Mouse (Mus musculus) lung, embryonic 16.5 days (tissue): ENCODE data around the gene Itpk1. TPM values are rescaled to one million over a fixed set of nuclear protein-coding genes. Genes with fewer than 3 reads are reported as not detected.

Experiments
- ATAC-seq: fragments of 200-750 bp; cut with Nextera tagmentation; 2 replicates; pipeline ENCODE4 v1.8.0; 2017; ENCODE audit warnings: low read depth, mild to moderate bottlenecking, moderate library complexity
- H3K27ac ChIP-seq: fragments of 300-500 bp; sonication (generic); 2 replicates; pipeline ENCODE4 v1.5.1; 2014; ENCODE audit warnings: mild to moderate bottlenecking, control low read depth, low read length
- H3K27me3 ChIP-seq: fragments of 300-500 bp; sonication (generic); 2 replicates; pipeline ENCODE4 v1.6.1; 2014; ENCODE audit warnings: low read depth, low read length, mixed read lengths; ENCODE audit not compliant: control insufficient read depth, insufficient read depth
- H3K36me3 ChIP-seq: fragments of 300-500 bp; sonication (generic); 2 replicates; pipeline ENCODE4 v1.6.1; 2014; ENCODE audit warnings: low read length; ENCODE audit not compliant: control insufficient read depth, insufficient read depth
- H3K4me1 ChIP-seq: fragments of 300-500 bp; sonication (generic); replicated peaks from 2 replicates; pipeline ENCODE4 v1.6.1; 2014; ENCODE audit warnings: low read length, mixed read lengths; ENCODE audit not compliant: control insufficient read depth, insufficient read depth
- H3K4me2 ChIP-seq: fragments of 300-500 bp; sonication (generic); 2 replicates; pipeline ENCODE4 v1.6.1; 2014; ENCODE audit warnings: low read depth, low read length, control low read depth
- H3K4me3 ChIP-seq: fragments of 300-500 bp; sonication (generic); 2 replicates; pipeline ENCODE4 v1.5.1; 2014; ENCODE audit warnings: mild to moderate bottlenecking, low read length, control low read depth
- H3K9ac ChIP-seq: fragments of 300-500 bp; sonication (generic); 2 replicates; pipeline ENCODE4 v1.6.1; 2014; ENCODE audit warnings: low read length, control low read depth
- H3K9me3 ChIP-seq: fragments of 300-500 bp; sonication (generic); 2 replicates; pipeline ENCODE4 v1.6.1; 2016; ENCODE audit warnings: low read length; ENCODE audit not compliant: control insufficient read depth
- WGBS: fragments of 180-500 bp; shearing (Covaris S2); extraction: QIAGEN DNeasy Blood & Tissue Kit; methylation state at CpG from one replicate; pipeline ENCODE4 v1.1.7; 2014; 5-methylcytosine and 5-hydroxymethylcytosine counted together
- polyA plus RNA-seq: library from polyadenylated mRNA; unstranded; fragments of >200 nt; fragmentation: Nextera tagmentation; extraction: Ambion mirVana; gene quantifications from 2 replicates; pipeline ENCODE4 v1.2.1, GENCODE M21; 2015

Itpk1 gene
- polyA plus RNA-seq, 1 experiment from 2014 or later: 10.6 TPM

GRCm38 (mm10) chr12:102719552-102720315 is 15.0 kb upstream of the Itpk1 start:
- H3K4me2 ChIP-seq: 0 out of 2 replicates have a peak overlapping the region, but pooled peaks have one; percentile 16

DNA sequence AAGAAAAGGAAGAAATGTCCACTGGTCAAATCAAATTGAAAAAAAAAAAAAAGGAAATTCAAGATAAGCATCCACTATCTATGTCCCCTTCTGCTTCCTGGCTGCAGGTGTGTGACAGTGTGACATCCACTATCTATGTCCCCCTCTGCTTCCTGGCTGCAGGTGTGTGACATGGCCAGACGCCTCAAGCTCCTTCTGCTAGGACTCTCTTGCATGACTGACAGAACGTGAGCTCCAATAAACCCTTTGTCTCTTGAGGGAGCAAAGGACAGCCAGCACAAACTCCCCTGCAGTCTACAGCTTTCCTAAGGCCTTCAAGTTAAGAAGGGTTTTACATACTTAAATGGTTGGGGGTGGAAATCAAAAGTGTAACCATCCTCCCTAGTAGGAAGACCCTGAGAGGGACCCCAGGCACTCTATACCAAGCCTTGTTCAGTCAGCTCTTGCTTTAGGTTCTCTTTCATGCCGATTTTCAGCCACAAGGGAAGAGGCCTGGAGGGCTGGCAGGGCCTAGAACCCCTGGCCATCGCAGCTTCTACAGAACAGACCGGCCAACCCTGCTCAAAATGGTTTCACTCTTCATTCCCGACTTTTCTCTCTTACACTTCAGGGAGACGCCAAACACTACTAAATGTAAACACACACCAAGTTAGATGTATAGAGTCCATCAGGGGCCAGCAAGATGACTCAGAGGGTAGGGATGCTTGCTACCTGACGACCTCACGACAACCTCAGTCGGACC is 10.1 kb upstream of the Itpk1 start:
- no peak overlapping the region for H3K4me3 ChIP-seq
- ATAC-seq: no peak
- no peaks in the 10 kb centered on the region for H3K36me3 ChIP-seq
- H3K9ac ChIP-seq: no peak overlapping the region
- H3K4me2 ChIP-seq: no peak overlapping the region
- H3K4me1 ChIP-seq: no peaks in the 10 kb centered on the region
- no peaks in the 10 kb centered on the region for H3K27me3 ChIP-seq
- H3K9me3 ChIP-seq: no peaks in the 10 kb centered on the region
- whole genome bisulfite sequencing: 71% methylated on average over 10 of the region's 10 CpGs
- no peak overlapping the region for H3K27ac ChIP-seq

More at GRCm38 (mm10) chr12:102719552-102720315, 15.0 kb upstream of the Itpk1 start:
- Histone ChIP-seq H3K9ac (no peak overlapping the region), H3K4me1 (no peaks in the 10 kb centered on the region), H3K27ac (no peak overlapping the region), H3K36me3 (no peaks in the 10 kb centered on the region), H3K9me3 (no peaks in the 10 kb centered on the region), H3K4me3 (no peak overlapping the region), H3K27me3 (no peaks in the 10 kb centered on the region)
- peak; percentile 52; the same call in 1 of the 2 replicates for ATAC-seq
- WGBS: 21% methylated on average over 13 of the region's 13 CpGs

GRCm38 (mm10) chr12:102714116-102714515 is 9.4 kb upstream of the Itpk1 start:
- Histone ChIP-seq H3K4me1 (no peaks in the 10 kb centered on the region), H3K27me3 (no peaks in the 10 kb centered on the region), H3K4me3 (no peak overlapping the region), H3K36me3 (no peaks in the 10 kb centered on the region), H3K27ac (no peak overlapping the region), H3K9me3 (no peaks in the 10 kb centered on the region), H3K4me2 (no peak overlapping the region), H3K9ac (no peak overlapping the region)
- ATAC-seq: no peak
- 69% methylated on average over 2 of the region's 2 CpGs for WGBS

GRCm38 (mm10) chr12:102713153-102713865 is 8.6 kb upstream of the Itpk1 start:
- H3K4me2 ChIP-seq: no peak overlapping the region
- ATAC-seq: no peak
- no peaks in the 10 kb centered on the region for H3K36me3 ChIP-seq
- no peak overlapping the region for H3K4me3 ChIP-seq
- H3K4me1 ChIP-seq: no peaks in the 10 kb centered on the region
- H3K9ac ChIP-seq: no peak overlapping the region
- no peaks in the 10 kb centered on the region for H3K27me3 ChIP-seq
- H3K9me3 ChIP-seq: no peaks in the 10 kb centered on the region
- H3K27ac ChIP-seq: no peak overlapping the region
- 56% methylated on average over 20 of the region's 20 CpGs for WGBS

GRCm38 (mm10) chr12:102710851-102711375 is 6.2 kb upstream of the Itpk1 start:
- H3K9ac ChIP-seq: no peak overlapping the region
- no peaks in the 10 kb centered on the region for H3K36me3 ChIP-seq
- H3K27ac ChIP-seq: no peak overlapping the region
- H3K9me3 ChIP-seq: no peaks in the 10 kb centered on the region
- no peaks in the 10 kb centered on the region for H3K27me3 ChIP-seq
- ATAC-seq: no peak
- peaks cover 1% of the 10 kb centered on the region for H3K4me1 ChIP-seq
- no peak overlapping the region for H3K4me2 ChIP-seq
- H3K4me3 ChIP-seq: no peak overlapping the region
- WGBS: 68% methylated on average over 4 of the region's 4 CpGs

GRCm38 (mm10) chr12:102709896-102710295 is 5.2 kb upstream of the Itpk1 start:
- H3K36me3 ChIP-seq: no peaks in the 10 kb centered on the region
- peaks cover 8% of the 10 kb centered on the region for H3K4me1 ChIP-seq
- no peak overlapping the region for H3K9ac ChIP-seq
- H3K27ac ChIP-seq: no peak overlapping the region
- no peak overlapping the region for H3K4me3 ChIP-seq
- H3K4me2 ChIP-seq: no peak overlapping the region
- H3K9me3 ChIP-seq: no peaks in the 10 kb centered on the region
- H3K27me3 ChIP-seq: no peaks in the 10 kb centered on the region
- 75% methylated on average over 5 of the region's 5 CpGs for WGBS
- no peak for ATAC-seq

GRCm38 (mm10) chr12:102708220-102708619 is 3.5 kb upstream of the Itpk1 start:
- H3K4me2 ChIP-seq: no peak overlapping the region
- no peak overlapping the region for H3K27ac ChIP-seq
- H3K4me3 ChIP-seq: no peak overlapping the region
- no peak for ATAC-seq
- WGBS: 64% methylated on average over 11 of the region's 11 CpGs
- H3K9me3 ChIP-seq: no peaks in the 10 kb centered on the region
- H3K27me3 ChIP-seq: no peaks in the 10 kb centered on the region
- H3K36me3 ChIP-seq: no peaks in the 10 kb centered on the region
- H3K9ac ChIP-seq: no peak overlapping the region
- peaks cover 18% of the 10 kb centered on the region for H3K4me1 ChIP-seq

- no peaks in the 10 kb centered on the region for H3K27me3 ChIP-seq
- H3K4me1 ChIP-seq: peaks cover 28% of the 10 kb centered on the region
- no peaks in the 10 kb centered on the region for H3K36me3 ChIP-seq
- no peaks in the 10 kb centered on the region for H3K9me3 ChIP-seq
- 80% methylated on average over 10 of the region's 10 CpGs for WGBS
- H3K27ac ChIP-seq: no peak overlapping the region
- H3K9ac ChIP-seq: no peak overlapping the region
- H3K4me3 ChIP-seq: no peak overlapping the region
- H3K4me2 ChIP-seq: no peak overlapping the region
- no peak for ATAC-seq
Measured at GRCm38 (mm10) chr12:102706833-102707463, 2.2 kb upstream of the Itpk1 start.
